Mouse (Mus musculus) stomach, postnatal 0 days (tissue): ENCODE data around the gene Mrpl36. TPM values are rescaled to one million over a fixed set of nuclear protein-coding genes. Genes with fewer than 3 reads are reported as not detected.

ENCODE experiments used
- ATAC-seq: fragments of 200-750 bp; cut with Nextera tagmentation; 2 replicates; pipeline ENCODE4 v1.8.0; 2017; ENCODE audit not compliant: low FRiP score, low TSS enrichment
- DNase-seq: peaks from one replicate; pipeline ENCODE4 v3.0.0-alpha.2; 2016; ENCODE audit warnings: low spot score
- H3K27ac ChIP-seq: fragments of 300-500 bp; sonication (generic); replicated peaks from 2 replicates; pipeline ENCODE4 v1.5.1; 2014; ENCODE audit warnings: mild to moderate bottlenecking, control low read depth
- H3K27me3 ChIP-seq: fragments of 300-500 bp; sonication (generic); 2 replicates; pipeline ENCODE4 v1.6.1; 2014; ENCODE audit warnings: low read length; ENCODE audit not compliant: control insufficient read depth, insufficient read depth
- H3K36me3 ChIP-seq: fragments of 300-500 bp; sonication (generic); 2 replicates; pipeline ENCODE4 v1.6.1; 2014; ENCODE audit warnings: low read length, mixed read lengths; ENCODE audit not compliant: control insufficient read depth, insufficient read depth
- H3K4me1 ChIP-seq: fragments of 300-500 bp; sonication (generic); replicated peaks from 2 replicates; pipeline ENCODE4 v1.6.1; 2014; ENCODE audit warnings: antibody characterized with exemption; ENCODE audit not compliant: control insufficient read depth, insufficient read depth
- H3K4me2 ChIP-seq: fragments of 300-500 bp; sonication (generic); replicated peaks from 2 replicates; pipeline ENCODE4 v1.6.1; 2014; ENCODE audit warnings: low read depth, mild to moderate bottlenecking, control low read depth, moderate library complexity
- H3K4me3 ChIP-seq: fragments of 300-500 bp; sonication (generic); 2 replicates; pipeline ENCODE4 v1.5.1; 2014; ENCODE audit warnings: low read depth, low read length, control low read depth
- H3K9ac ChIP-seq: fragments of 300-500 bp; sonication (generic); 2 replicates; pipeline ENCODE4 v1.6.1; 2014; ENCODE audit warnings: mild to moderate bottlenecking, low read length, control low read depth, mixed read lengths
- H3K9me3 ChIP-seq: fragments of 300-500 bp; sonication (generic); 2 replicates; pipeline ENCODE4 v1.6.1; 2016; ENCODE audit warnings: low read length; ENCODE audit not compliant: control insufficient read depth
- CTCF ChIP-seq: IDR thresholded peaks from 2 replicates; pipeline ENCODE4 v1.5.1; 2016; ENCODE audit warnings: antibody characterized with exemption, low read depth, mild to moderate bottlenecking, moderate library complexity
- EP300 ChIP-seq: optimal IDR thresholded peaks from 2 replicates; pipeline ENCODE3; 2016; ENCODE audit warnings: antibody characterized with exemption
- WGBS: fragments of 180-500 bp; shearing (Covaris S2); extraction: QIAGEN DNeasy Blood & Tissue Kit; methylation state at CpG from one replicate; pipeline ENCODE4 v1.1.7; 2014; 5-methylcytosine and 5-hydroxymethylcytosine counted together
- polyA plus RNA-seq: library from polyadenylated mRNA; unstranded; fragments of >200 nt; fragmentation: Nextera tagmentation; extraction: Ambion mirVana; gene quantifications from 2 replicates; pipeline ENCODE4 v1.2.1, GENCODE M21; 2015

Gene Mrpl36
- polyA plus RNA-seq, 1 experiment from 2014 or later = 133 TPM

GRCm38 (mm10) chr13:73350741-73351140 lies 22.4 kb downstream of the Mrpl36 start:
- ATAC-seq = no peak
- WGBS = 67% methylated on average over 9 of the region's 9 CpGs
- DNase-seq = no peak
- H3K4me3 ChIP-seq = no peak overlapping the region
- no peaks in the 10 kb centered on the region for H3K4me1 ChIP-seq
- H3K4me2 ChIP-seq = no peak overlapping the region
- H3K27me3 ChIP-seq = no peaks in the 10 kb centered on the region
- TF ChIP-seq EP300 = no peak
- TF ChIP-seq CTCF = no peak
- H3K9me3 ChIP-seq = no peaks in the 10 kb centered on the region
- H3K9ac ChIP-seq = no peak overlapping the region
- no peaks in the 10 kb centered on the region for H3K36me3 ChIP-seq
- H3K27ac ChIP-seq = no peak overlapping the region

GRCm38 (mm10) chr13:73351910-73352309 lies 23.6 kb downstream of the Mrpl36 start:
- DNase-seq = no peak
- 50% methylated on average over 3 of the region's 3 CpGs for WGBS
- H3K27ac ChIP-seq = no peak overlapping the region
- H3K4me3 ChIP-seq = no peak overlapping the region
- no peaks in the 10 kb centered on the region for H3K27me3 ChIP-seq
- no peaks in the 10 kb centered on the region for H3K36me3 ChIP-seq
- H3K4me1 ChIP-seq = no peaks in the 10 kb centered on the region
- no peak for ATAC-seq
- H3K4me2 ChIP-seq = no peak overlapping the region
- H3K9ac ChIP-seq = no peak overlapping the region
- TF ChIP-seq CTCF (peak; percentile 52), EP300 (no peak)
- H3K9me3 ChIP-seq = no peaks in the 10 kb centered on the region

- H3K9me3 ChIP-seq = no peaks in the 10 kb centered on the region
- H3K4me2 ChIP-seq = no peak overlapping the region
- no peaks in the 10 kb centered on the region for H3K36me3 ChIP-seq
- H3K4me1 ChIP-seq = no peaks in the 10 kb centered on the region
- no peaks in the 10 kb centered on the region for H3K27me3 ChIP-seq
- 0 out of 2 replicates have a peak, but pooled peaks have one; percentile 23 for TF ChIP-seq CTCF
- no peak for TF ChIP-seq EP300
- H3K27ac ChIP-seq = no peak overlapping the region
- no peak overlapping the region for H3K9ac ChIP-seq
- ATAC-seq = no peak
- H3K4me3 ChIP-seq = no peak overlapping the region
- no peak for DNase-seq
These were observed 24.2 kb downstream of the Mrpl36 start for GRCm38 (mm10) chr13:73352491-73352890.

GRCm38 (mm10) chr13:73357106-73357505 lies 28.8 kb downstream of the Mrpl36 start:
- Histone ChIP-seq H3K36me3 (no peaks in the 10 kb centered on the region), H3K4me1 (no peaks in the 10 kb centered on the region), H3K27me3 (no peaks in the 10 kb centered on the region), H3K4me3 (no peak overlapping the region), H3K4me2 (no peak overlapping the region), H3K9ac (no peak overlapping the region), H3K9me3 (no peaks in the 10 kb centered on the region), H3K27ac (no peak overlapping the region)
- 89% methylated on average over 3 of the region's 3 CpGs for WGBS
- no peak for DNase-seq
- TF ChIP-seq EP300 (no peak), CTCF (no peak)
- ATAC-seq = no peak

GRCm38 (mm10) chr13:73373367-73373766 lies 45.1 kb downstream of the Mrpl36 start:
- no peaks in the 10 kb centered on the region for H3K27me3 ChIP-seq
- 73% methylated on average over 4 of the region's 4 CpGs for WGBS

GRCm38 (mm10) chr13:73374612-73375011 lies 46.3 kb downstream of the Mrpl36 start:
- Histone ChIP-seq H3K27ac (no peak overlapping the region), H3K36me3 (no peaks in the 10 kb centered on the region), H3K9me3 (no peaks in the 10 kb centered on the region), H3K4me3 (no peak overlapping the region), H3K4me1 (no peaks in the 10 kb centered on the region), H3K4me2 (no peak overlapping the region), H3K9ac (no peak overlapping the region), H3K27me3 (no peaks in the 10 kb centered on the region)
- no peak for TF ChIP-seq EP300
- TF ChIP-seq CTCF = no peak
- 78% methylated on average over 2 of the region's 2 CpGs for WGBS
- no peak for DNase-seq
- ATAC-seq = 0 out of 2 replicates have a peak, but pooled peaks have one; percentile 29

More at GRCm38 (mm10) chr13:73373367-73373766, 45.1 kb downstream of the Mrpl36 start:
- H3K4me1 ChIP-seq = no peaks in the 10 kb centered on the region
- H3K9me3 ChIP-seq = no peaks in the 10 kb centered on the region
- ATAC-seq (no peak), DNase-seq (no peak)
- no peak overlapping the region for H3K4me2 ChIP-seq
- no peak overlapping the region for H3K9ac ChIP-seq
- no peaks in the 10 kb centered on the region for H3K36me3 ChIP-seq
- no peak for TF ChIP-seq CTCF
- no peak for TF ChIP-seq EP300
- no peak overlapping the region for H3K27ac ChIP-seq
- no peak overlapping the region for H3K4me3 ChIP-seq
